Mouse (Mus musculus) myocyte (in vitro differentiated cells): ENCODE results near the gene Klhl36.

Experiments used
- E2F4 ChIP-seq: IDR thresholded peaks from one replicate; pipeline ENCODE4 v1.6.1; 2011; ENCODE audit warnings: mild to moderate bottlenecking, control low read depth, moderate library complexity; ENCODE audit not compliant: insufficient read depth
- MAX ChIP-seq: IDR thresholded peaks from one replicate; pipeline ENCODE4 v1.6.1; 2011; ENCODE audit warnings: low read depth, mild to moderate bottlenecking, control low read depth
- MYOD1 ChIP-seq, 3 experiments: IDR thresholded peaks; one replicate each; pipeline ENCODE4 v1.6.1; 2011; ENCODE audit warnings: control low read depth in 2 of 3, low read depth in 2 of 3, mild to moderate bottlenecking in 2 of 3, moderate library complexity in 1 of 3; ENCODE audit not compliant: insufficient read length in 2 of 3, control insufficient read depth in 1 of 3
- MYOG ChIP-seq, 3 experiments: IDR thresholded peaks; one replicate each; pipeline ENCODE4 v1.6.1; 2011; ENCODE audit warnings: control low read depth in 2 of 3, low read depth in 2 of 3, mild to moderate bottlenecking in 2 of 3; ENCODE audit not compliant: insufficient read length in 2 of 3, control insufficient read depth in 1 of 3, insufficient read depth in 1 of 3
- POLR2A ChIP-seq: IDR thresholded peaks from one replicate; pipeline ENCODE4 v1.6.1; 2011; ENCODE audit warnings: low read depth, mild to moderate bottlenecking, control low read depth, moderate library complexity; ENCODE audit not compliant: insufficient read length
- REST ChIP-seq: IDR thresholded peaks from one replicate; pipeline ENCODE4 v1.6.1; 2011; ENCODE audit warnings: mild to moderate bottlenecking, control low read depth, moderate library complexity; ENCODE audit not compliant: insufficient read depth, insufficient read length
- SRF ChIP-seq: IDR thresholded peaks from one replicate; pipeline ENCODE4 v1.6.1; 2011; ENCODE audit warnings: low read depth; ENCODE audit not compliant: control insufficient read depth, insufficient read length
- TCF12 ChIP-seq: IDR thresholded peaks from one replicate; pipeline ENCODE4 v1.6.1; 2011; ENCODE audit warnings: mild to moderate bottlenecking, control low read depth; ENCODE audit not compliant: poor library complexity, insufficient read depth, severe bottlenecking
- TCF3 ChIP-seq: IDR thresholded peaks from one replicate; pipeline ENCODE4 v1.6.1; 2011; ENCODE audit warnings: low read depth, control low read depth; ENCODE audit not compliant: insufficient read length
- USF1 ChIP-seq: IDR thresholded peaks from one replicate; pipeline ENCODE4 v1.6.1; 2011; ENCODE audit warnings: low read depth, mild to moderate bottlenecking, control low read depth, moderate library complexity

- TF ChIP-seq SRF: no peak
- no peak for TF ChIP-seq POLR2A
- TF ChIP-seq TCF3: no peak
- no peak for TF ChIP-seq MYOG (IDR thresholded peaks at IDR 0.05; ENCODE audit: control insufficient read depth in 1 of 3, insufficient read depth in 1 of 3, insufficient read length in 2 of 3, low read depth in 2 of 3)
- TF ChIP-seq REST: no peak
- no peak for TF ChIP-seq TCF12
- no peak for TF ChIP-seq MAX
- TF ChIP-seq MYOD1 (IDR thresholded peaks at IDR 0.05; ENCODE audit: control insufficient read depth in 1 of 3, insufficient read length in 2 of 3, low read depth in 2 of 3): no peak
- TF ChIP-seq E2F4: no peak
- no peak for TF ChIP-seq USF1
Observed at GRCm38 (mm10) chr8:119835270-119835669, 26.8 kb upstream of the Klhl36 start.
